Mouse (Mus musculus) adrenal gland, adult (tissue): ENCODE results near the gene Psmd11.

ENCODE experiments used
- DNase-seq, 2 experiments: peaks; one replicate each; pipeline ENCODE4 v3.0.0; 2022 to 2023; ENCODE audit warnings: low spot score in 1 of 2; ENCODE audit not compliant: inconsistent age in 2 of 2

Psmd11 gene

GRCm38 (mm10) chr11:80479906-80480866, 51.8 kb downstream of the Psmd11 start:
- DNase-seq: no peak

- no peak for DNase-seq
Measured at GRCm38 (mm10) chr11:80481409-80482050, 53.1 kb downstream of the Psmd11 start.

- no peak for DNase-seq
Measured at GRCm38 (mm10) chr11:80482347-80482746, 53.9 kb downstream of the Psmd11 start.

GRCm38 (mm10) chr11:80482921-80483320, 54.5 kb downstream of the Psmd11 start:
- DNase-seq: no peak

- DNase-seq: no peak
Measured at GRCm38 (mm10) chr11:80483536-80484067, 55.2 kb downstream of the Psmd11 start.

- DNase-seq: peak; percentile 51 to 59
Measured at GRCm38 (mm10) chr11:80484191-80484791, 55.9 kb downstream of the Psmd11 start.

- DNase-seq: no peak
Measured at GRCm38 (mm10) chr11:80485120-80485551, 56.7 kb downstream of the Psmd11 start.

- no peak for DNase-seq
Measured at GRCm38 (mm10) chr11:80485622-80486206, 57.3 kb downstream of the Psmd11 start.

GRCm38 (mm10) chr11:80487904-80488587, 59.6 kb downstream of the Psmd11 start:
- DNase-seq: no peak

- peak in 1 of 2 experiments; percentile 17 for DNase-seq
Measured at GRCm38 (mm10) chr11:80489172-80489881, 60.9 kb downstream of the Psmd11 start.

GRCm38 (mm10) chr11:80489882-80490196, 61.4 kb downstream of the Psmd11 start:
- DNase-seq: peak in 1 of 2 experiments; percentile 19

- DNase-seq: peak in 1 of 2 experiments; percentile 17
Measured at GRCm38 (mm10) chr11:80490831-80491230, 62.4 kb downstream of the Psmd11 start.

GRCm38 (mm10) chr11:80493186-80493585, 64.8 kb downstream of the Psmd11 start:
- no peak for DNase-seq

GRCm38 (mm10) chr11:80494852-80495251, 66.4 kb downstream of the Psmd11 start:
- DNase-seq: no peak

- peak in 1 of 2 experiments; percentile 39 for DNase-seq
Measured at GRCm38 (mm10) chr11:80495972-80496371, 67.6 kb downstream of the Psmd11 start.

- DNase-seq: no peak
Measured at GRCm38 (mm10) chr11:80496640-80497039, 68.2 kb downstream of the Psmd11 start.

- no peak for DNase-seq
Measured at GRCm38 (mm10) chr11:80497225-80497919, 69.0 kb downstream of the Psmd11 start.

- no peak for DNase-seq
Measured at GRCm38 (mm10) chr11:80498328-80499070, 70.1 kb downstream of the Psmd11 start.
